Mouse (Mus musculus) intestine, embryonic 14.5 days (tissue): Measurements from ENCODE around the gene Pan3. TPM values are rescaled to one million over a fixed set of nuclear protein-coding genes. Genes with fewer than 3 reads are reported as not detected.
"Not testable (repeated sequence)": the region's sequence is repeated elsewhere in the genome, so short reads cannot be mapped to it uniquely, and the experiment has no call there.

Experiments used
- ATAC-seq: fragments of 200-750 bp; cut with Nextera tagmentation; replicated peaks from 2 replicates; pipeline ENCODE4 v1.8.0; 2017; ENCODE audit warnings: low read depth, moderate number of reproducible peaks, moderate TSS enrichment, moderate library complexity; ENCODE audit not compliant: low FRiP score, low TSS enrichment
- DNase-seq: peaks from one replicate; pipeline ENCODE4 v3.0.0-alpha.2; 2018; ENCODE audit warnings: low spot score
- H3K27ac ChIP-seq: fragments of 300-500 bp; sonication (generic); 2 replicates; pipeline ENCODE4 v1.5.1; 2014; ENCODE audit warnings: low read depth, mild to moderate bottlenecking, control low read depth
- H3K27me3 ChIP-seq: fragments of 300-500 bp; sonication (generic); replicated peaks from 2 replicates; pipeline ENCODE4 v1.6.1; 2014; ENCODE audit warnings: low read length, control low read depth; ENCODE audit not compliant: control insufficient read depth, insufficient read depth
- H3K36me3 ChIP-seq: fragments of 300-500 bp; sonication (generic); 2 replicates; pipeline ENCODE4 v1.6.1; 2014; ENCODE audit warnings: low read length, control low read depth; ENCODE audit not compliant: control insufficient read depth, insufficient read depth
- H3K4me1 ChIP-seq: fragments of 300-500 bp; sonication (generic); replicated peaks from 2 replicates; pipeline ENCODE4 v1.6.1; 2014; ENCODE audit warnings: low read length, control low read depth, mixed read lengths; ENCODE audit not compliant: control insufficient read depth, insufficient read depth
- H3K4me2 ChIP-seq: fragments of 300-500 bp; sonication (generic); 2 replicates; pipeline ENCODE4 v1.6.1; 2014; ENCODE audit warnings: low read length
- H3K4me3 ChIP-seq: fragments of 300-500 bp; sonication (generic); 2 replicates; pipeline ENCODE4 v1.5.1; 2014; ENCODE audit warnings: low read depth, low read length, control low read depth, mixed read lengths
- H3K9ac ChIP-seq: fragments of 300-500 bp; sonication (generic); 2 replicates; pipeline ENCODE4 v1.6.1; 2014; ENCODE audit warnings: mild to moderate bottlenecking, low read length
- H3K9me3 ChIP-seq: fragments of 300-500 bp; sonication (generic); 2 replicates; pipeline ENCODE4 v1.6.1; 2016; ENCODE audit warnings: low read length, control low read depth; ENCODE audit not compliant: control insufficient read depth
- WGBS: fragments of 180-500 bp; shearing (Covaris S2); extraction: QIAGEN DNeasy Blood & Tissue Kit; methylation state at CpG from one replicate; pipeline ENCODE4 v1.1.7; 2014; 5-methylcytosine and 5-hydroxymethylcytosine counted together
- polyA plus RNA-seq: library from polyadenylated mRNA; unstranded; fragments of >200 nt; fragmentation: Nextera tagmentation; extraction: Ambion mirVana; gene quantifications from 2 replicates; pipeline ENCODE4 v1.2.1, GENCODE M21; 2014

The Pan3 gene
- polyA plus RNA-seq, 1 experiment from 2014 or later: 75.0 TPM

DNA sequence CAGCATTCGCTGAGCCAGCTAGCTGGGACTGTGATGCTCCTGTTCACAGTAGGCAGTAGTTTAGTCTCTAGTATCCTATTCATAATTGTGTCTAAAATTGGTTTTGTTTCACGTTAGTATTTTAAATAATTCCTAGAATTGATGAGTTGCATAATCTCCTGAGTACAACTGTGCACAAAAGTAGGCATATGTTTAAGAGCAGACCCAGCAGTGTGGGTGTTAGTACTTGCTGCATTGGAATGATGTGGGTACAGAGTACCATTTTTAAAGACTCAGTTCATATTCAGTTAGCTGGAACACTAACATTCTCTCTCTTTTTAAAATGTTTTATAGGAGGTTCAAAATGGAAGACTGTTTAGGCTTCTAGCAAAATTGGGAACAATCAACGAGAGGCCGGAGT is 109.4 kb downstream of the Pan3 start:
- no peak for DNase-seq
- H3K4me1 ChIP-seq: no peaks in the 10 kb centered on the region
- no peak overlapping the region for H3K4me3 ChIP-seq
- H3K36me3 ChIP-seq: peaks cover 77% of the 10 kb centered on the region
- no peak overlapping the region for H3K27ac ChIP-seq
- no peaks in the 10 kb centered on the region for H3K27me3 ChIP-seq
- no peaks in the 10 kb centered on the region for H3K9me3 ChIP-seq
- WGBS: 91% methylated on average over 4 of the region's 4 CpGs
- no peak for ATAC-seq
- H3K4me2 ChIP-seq: no peak overlapping the region
- no peak overlapping the region for H3K9ac ChIP-seq

DNA sequence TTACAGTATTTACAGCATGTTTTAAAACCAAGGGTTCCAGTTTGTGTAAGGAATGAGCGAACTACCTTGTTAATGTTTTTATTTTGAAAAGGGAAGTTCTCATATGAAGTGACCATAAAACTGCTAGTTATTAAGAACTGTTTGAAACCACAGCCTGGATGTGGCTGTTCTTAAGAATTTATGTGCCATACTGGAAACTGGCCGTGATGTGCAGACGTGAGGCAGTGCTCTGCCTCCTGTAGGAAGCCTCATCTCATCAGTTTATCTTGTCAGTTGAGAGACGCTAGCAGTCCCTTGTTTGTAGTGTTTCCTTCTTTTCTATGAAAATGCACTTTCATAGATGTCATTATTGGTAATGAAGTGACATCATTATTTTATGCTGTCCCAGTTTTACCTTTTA is 109.9 kb downstream of the Pan3 start:
- 87% methylated on average over 4 of the region's 4 CpGs for WGBS
- H3K27ac ChIP-seq: no peak overlapping the region
- H3K27me3 ChIP-seq: no peaks in the 10 kb centered on the region
- H3K9me3 ChIP-seq: no peaks in the 10 kb centered on the region
- peaks cover 76% of the 10 kb centered on the region for H3K36me3 ChIP-seq
- no peak overlapping the region for H3K4me2 ChIP-seq
- no peak overlapping the region for H3K9ac ChIP-seq
- no peaks in the 10 kb centered on the region for H3K4me1 ChIP-seq
- no peak overlapping the region for H3K4me3 ChIP-seq
- DNase-seq (no peak), ATAC-seq (no peak)

DNA sequence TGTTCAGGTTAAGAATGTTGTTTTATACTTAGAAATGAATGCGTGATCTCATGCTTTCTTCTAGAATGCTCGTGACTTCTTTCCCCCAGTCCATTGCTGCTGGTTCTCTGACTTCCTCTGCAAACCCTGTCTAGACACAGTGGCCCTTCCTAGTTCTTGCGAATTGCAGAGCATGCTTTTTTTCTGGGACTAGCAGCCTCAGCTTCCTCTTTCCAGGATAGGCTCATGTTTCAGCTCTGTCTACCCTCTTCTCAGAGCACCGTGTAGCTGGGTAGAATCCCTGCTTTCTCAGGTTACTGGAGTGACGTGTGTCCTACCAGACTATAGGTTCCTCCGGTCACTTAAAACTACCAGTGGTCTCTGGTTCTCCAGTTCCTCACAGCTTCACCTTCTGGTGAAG is 112.3 kb downstream of the Pan3 start:
- ATAC-seq (no peak), DNase-seq (no peak)
- H3K9ac ChIP-seq: no peak overlapping the region
- H3K9me3 ChIP-seq: no peaks in the 10 kb centered on the region
- H3K36me3 ChIP-seq: peaks cover 80% of the 10 kb centered on the region
- WGBS: 83% methylated on average over 6 of the region's 6 CpGs
- H3K4me3 ChIP-seq: no peak overlapping the region
- no peaks in the 10 kb centered on the region for H3K4me1 ChIP-seq
- H3K4me2 ChIP-seq: no peak overlapping the region
- no peak overlapping the region for H3K27ac ChIP-seq
- no peaks in the 10 kb centered on the region for H3K27me3 ChIP-seq

DNA sequence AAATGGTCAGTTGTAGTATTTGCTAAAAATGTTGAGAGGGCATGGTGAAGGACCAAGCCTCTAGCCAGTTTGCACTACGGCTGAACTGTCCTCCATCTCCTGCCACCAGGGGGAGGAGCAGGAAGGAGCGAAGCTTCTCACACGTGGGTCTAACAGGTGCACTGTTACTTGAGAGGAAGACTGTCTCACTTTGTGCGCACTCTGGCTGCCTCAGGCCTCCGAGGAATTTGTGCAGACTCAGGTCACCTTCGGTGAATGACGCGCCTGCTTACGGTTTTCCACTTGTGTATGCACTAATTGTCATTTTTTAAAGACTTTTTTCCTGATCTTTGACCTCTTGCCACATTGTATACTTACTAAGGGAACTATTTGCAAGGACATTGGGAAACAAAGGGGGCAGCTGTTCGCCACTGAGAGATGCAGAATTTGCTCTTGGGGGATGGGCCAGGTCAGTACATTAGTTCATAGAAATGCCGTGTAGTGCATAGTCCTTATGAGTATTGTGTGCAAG is 115.8 kb downstream of the Pan3 start:
- no peak overlapping the region for H3K27ac ChIP-seq
- no peak overlapping the region for H3K9ac ChIP-seq
- WGBS: 72% methylated on average over 11 of the region's 11 CpGs
- H3K4me1 ChIP-seq: no peaks in the 10 kb centered on the region
- H3K36me3 ChIP-seq: peaks cover 77% of the 10 kb centered on the region
- no peaks in the 10 kb centered on the region for H3K9me3 ChIP-seq
- DNase-seq (no peak), ATAC-seq (no peak)
- no peak overlapping the region for H3K4me3 ChIP-seq
- no peaks in the 10 kb centered on the region for H3K27me3 ChIP-seq
- no peak overlapping the region for H3K4me2 ChIP-seq

DNA sequence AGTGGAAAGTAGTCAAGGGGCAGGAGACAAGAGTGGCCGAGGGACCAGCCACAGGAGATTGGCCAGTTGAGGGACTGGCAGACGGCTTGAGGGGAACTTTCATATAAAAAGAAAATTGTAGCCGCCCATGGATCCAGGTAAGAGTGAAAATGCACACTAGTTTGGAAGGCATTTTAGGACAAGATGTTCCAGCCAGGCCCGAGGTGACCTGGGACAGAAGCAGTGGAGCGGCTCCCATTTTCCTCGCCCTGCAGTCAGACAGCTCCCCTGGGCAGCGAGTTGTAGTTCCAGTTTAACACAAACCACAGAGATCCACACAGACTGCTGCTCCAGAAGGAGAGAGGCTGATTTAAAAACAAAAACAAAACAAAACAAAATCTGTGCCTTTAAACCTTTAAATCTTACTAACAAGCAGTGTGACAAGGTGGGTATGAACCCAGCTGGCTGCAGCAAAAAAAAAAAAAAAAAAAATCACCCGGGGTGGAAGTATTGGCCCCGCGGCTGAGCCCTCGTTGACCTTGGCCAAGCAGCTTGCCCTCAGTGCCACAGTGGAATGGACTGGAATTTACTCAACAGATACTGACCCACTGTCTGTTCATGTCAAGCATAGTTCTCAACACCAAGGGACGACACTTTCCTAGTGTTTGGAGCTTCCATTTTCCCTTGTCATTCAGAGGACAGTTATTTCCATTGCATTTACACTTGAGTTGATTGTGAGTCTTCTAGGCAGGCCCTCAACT is 119.2 kb downstream of the Pan3 start:
- Histone ChIP-seq H3K9me3 (no peaks in the 10 kb centered on the region), H3K4me1 (no peaks in the 10 kb centered on the region), H3K36me3 (peaks cover 62% of the 10 kb centered on the region), H3K4me3 (no peak overlapping the region), H3K9ac (no peak overlapping the region), H3K27me3 (no peaks in the 10 kb centered on the region), H3K27ac (no peak overlapping the region), H3K4me2 (no peak overlapping the region)
- DNase-seq (no peak), ATAC-seq (no peak)
- 90% methylated on average over 12 of the region's 12 CpGs for WGBS

DNA sequence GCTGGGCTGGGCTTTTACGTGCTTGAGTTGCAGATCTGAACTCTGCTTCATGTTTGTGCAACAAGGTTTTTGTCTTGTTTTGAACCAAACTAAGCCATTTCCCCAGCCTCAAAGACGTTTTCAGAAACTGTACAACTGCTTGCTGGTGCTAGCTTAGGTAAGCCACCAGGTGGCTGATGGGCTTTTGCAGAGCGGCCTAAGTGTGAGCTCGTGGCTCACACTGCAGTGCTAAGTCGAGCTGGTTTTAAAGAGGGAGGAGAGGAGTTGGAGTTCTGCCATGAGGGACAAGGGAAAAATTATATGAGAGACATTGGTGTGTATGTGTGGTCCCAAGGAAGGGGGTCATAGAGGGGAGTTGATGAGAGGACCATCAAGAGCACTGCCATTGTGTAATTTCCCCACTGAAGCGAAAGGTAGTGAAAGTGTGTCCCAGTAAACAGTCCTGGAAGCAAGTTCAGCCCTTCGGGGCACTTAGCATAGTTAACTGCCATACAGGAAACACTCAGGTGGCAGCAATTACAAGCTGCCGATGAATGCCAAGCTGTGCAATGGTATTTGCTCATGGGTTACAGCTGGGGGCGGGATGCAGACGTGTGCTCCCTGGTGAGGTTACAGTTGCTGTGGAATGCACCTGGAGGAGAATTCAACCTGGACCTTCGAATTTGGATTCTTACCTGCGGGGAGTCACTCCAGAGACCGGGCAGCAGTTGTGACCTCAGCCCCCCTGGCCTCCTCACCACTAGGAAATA is 122.1 kb downstream of the Pan3 start:
- no peak overlapping the region for H3K4me2 ChIP-seq
- no peaks in the 10 kb centered on the region for H3K27me3 ChIP-seq
- no peak overlapping the region for H3K4me3 ChIP-seq
- DNase-seq: no peak
- 86% methylated on average over 13 of the region's 13 CpGs for WGBS
- H3K9ac ChIP-seq: no peak overlapping the region
- H3K4me1 ChIP-seq: no peaks in the 10 kb centered on the region
- no peaks in the 10 kb centered on the region for H3K9me3 ChIP-seq
- ATAC-seq: no peak
- no peak overlapping the region for H3K27ac ChIP-seq
- H3K36me3 ChIP-seq: peaks cover 39% of the 10 kb centered on the region

DNA sequence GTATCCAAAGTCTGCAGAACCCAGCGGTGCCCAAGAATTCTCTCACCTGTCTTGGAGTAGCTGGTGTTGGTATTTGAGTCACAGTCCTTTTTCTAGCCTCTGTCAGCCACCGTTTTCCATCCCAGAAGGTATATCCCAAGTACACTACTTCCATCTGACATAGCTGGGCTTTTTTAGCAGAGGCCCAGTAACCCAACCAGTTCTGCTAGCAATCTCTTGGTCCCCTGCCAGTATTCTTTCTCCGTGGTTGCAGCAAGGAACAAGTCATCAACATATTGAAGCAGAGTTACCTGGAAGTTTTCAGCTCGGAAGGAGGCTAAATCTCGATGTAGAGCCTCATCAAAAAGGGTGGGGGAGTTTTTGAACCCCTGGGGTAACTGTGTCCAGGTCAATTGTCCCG is 127.7 kb downstream of the Pan3 start:
- not testable (repeated sequence) for DNase-seq, H3K4me1 ChIP-seq, H3K27ac ChIP-seq, ATAC-seq, H3K9ac ChIP-seq, H3K27me3 ChIP-seq, H3K4me2 ChIP-seq, H3K9me3 ChIP-seq, H3K4me3 ChIP-seq, H3K36me3 ChIP-seq
- 68% methylated on average over 5 of the region's 6 CpGs for WGBS

DNA sequence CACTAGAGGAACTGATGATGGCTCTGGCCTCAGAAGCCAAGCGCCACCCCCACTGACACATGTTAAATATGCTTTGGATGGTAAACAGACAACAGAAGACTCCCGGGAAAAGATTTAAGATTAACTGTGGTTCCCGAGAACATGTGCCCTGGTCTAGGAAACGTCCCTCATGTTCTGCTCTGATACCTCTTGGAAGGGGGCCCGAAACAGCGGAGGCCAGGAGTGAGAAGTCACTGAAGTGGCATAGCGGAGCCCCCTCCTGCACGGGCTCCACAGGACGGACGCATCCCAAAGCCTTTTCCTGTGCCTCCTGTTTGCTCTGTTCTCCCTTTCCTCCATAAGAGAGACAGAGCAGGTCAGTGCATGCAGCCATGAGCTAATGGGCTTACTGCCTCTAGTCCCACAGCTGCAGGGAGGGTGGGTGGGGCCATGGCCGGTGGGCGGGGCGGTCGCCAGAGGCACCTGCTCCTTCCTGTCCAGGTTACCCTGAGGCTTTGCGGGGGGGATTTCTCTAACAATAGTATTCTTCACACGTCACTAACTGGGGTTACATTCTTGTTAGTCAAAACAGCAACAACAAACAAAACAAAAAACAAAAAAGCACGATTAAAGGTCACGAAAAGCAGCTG is 133.7 kb downstream of the Pan3 start:
- no peak overlapping the region for H3K27ac ChIP-seq
- H3K4me1 ChIP-seq: no peaks in the 10 kb centered on the region
- DNase-seq: no peak
- 43% methylated on average over 18 of the region's 18 CpGs for WGBS
- no peaks in the 10 kb centered on the region for H3K9me3 ChIP-seq
- peak; percentile 75 for ATAC-seq
- H3K9ac ChIP-seq: no peak overlapping the region
- no peaks in the 10 kb centered on the region for H3K36me3 ChIP-seq
- no peaks in the 10 kb centered on the region for H3K27me3 ChIP-seq
- no peak overlapping the region for H3K4me3 ChIP-seq
- H3K4me2 ChIP-seq: peak overlapping the region; percentile 23; the same call in 1 of the 2 replicates
